Mouse (Mus musculus): Measurements from ENCODE around the gene Cdhr2. TPM values are rescaled to one million over a fixed set of nuclear protein-coding genes. Genes with fewer than 3 reads are reported as not detected.
A peak's percentile ranks its signal among the peaks of the same experiment; 100 is the strongest.

Cdhr2 gene
- 7.4 and 8.3 TPM in 2 replicates for polyA plus RNA-seq (2014; fragmentation: Nextera tagmentation; extraction: Ambion mirVana)

- Histone ChIP-seq H3K36me3 (ENCODE audit: control insufficient read depth, insufficient read depth, low read length) (no peaks in the 10 kb centered on the region), H3K27me3 (replicated peaks; ENCODE audit: control insufficient read depth, insufficient read depth, low read length) (no peaks in the 10 kb centered on the region), H3K4me2 (peak within 1 kb of the TSS; percentile 49), H3K9ac (ENCODE audit: low read depth, low read length) (no peak within 1 kb of the TSS), H3K4me1 (replicated peaks; ENCODE audit: control insufficient read depth, insufficient read depth, low read length) (peaks cover 7% of the 10 kb centered on the region), H3K4me3 (ENCODE audit: low read depth, low read length) (peak within 1 kb of the TSS; percentile 26; the same call in 1 of the 2 replicates), H3K9me3 (ENCODE audit: control insufficient read depth, low read length) (no peaks in the 10 kb centered on the region), H3K27ac (ENCODE audit: low read depth, low read length) (peak within 1 kb of the TSS; percentile 32)
- ATAC-seq (replicated peaks; ENCODE audit: low FRiP score): peak; percentile 66
- DNase-seq (ENCODE audit: low spot score): no peak
- WGBS: 61% methylated on average over 5 of the region's 5 CpGs
Measured at GRCm38 (mm10) chr13:54701243-54701642, at the start of gene Cdhr2. Gene Cdhr2 (plus strand): TSS chr13:54701461.

GRCm38 (mm10) chr13:54660877-54661276 is 40.4 kb upstream of the Cdhr2 start:
- 84% methylated on average over 5 of the region's 5 CpGs for WGBS
- Histone ChIP-seq H3K27ac (ENCODE audit: low read depth, low read length) (no peak overlapping the region), H3K4me3 (ENCODE audit: low read depth, low read length) (no peak overlapping the region), H3K4me1 (replicated peaks; ENCODE audit: control insufficient read depth, insufficient read depth, low read length) (no peaks in the 10 kb centered on the region), H3K4me2 (no peak overlapping the region), H3K27me3 (replicated peaks; ENCODE audit: control insufficient read depth, insufficient read depth, low read length) (no peaks in the 10 kb centered on the region), H3K9me3 (ENCODE audit: control insufficient read depth, low read length) (no peaks in the 10 kb centered on the region), H3K36me3 (ENCODE audit: control insufficient read depth, insufficient read depth, low read length) (peaks cover 36% of the 10 kb centered on the region), H3K9ac (ENCODE audit: low read depth, low read length) (no peak overlapping the region)
- no peak for DNase-seq (ENCODE audit: low spot score)
- ATAC-seq (replicated peaks; ENCODE audit: low FRiP score): no peak

DNA sequence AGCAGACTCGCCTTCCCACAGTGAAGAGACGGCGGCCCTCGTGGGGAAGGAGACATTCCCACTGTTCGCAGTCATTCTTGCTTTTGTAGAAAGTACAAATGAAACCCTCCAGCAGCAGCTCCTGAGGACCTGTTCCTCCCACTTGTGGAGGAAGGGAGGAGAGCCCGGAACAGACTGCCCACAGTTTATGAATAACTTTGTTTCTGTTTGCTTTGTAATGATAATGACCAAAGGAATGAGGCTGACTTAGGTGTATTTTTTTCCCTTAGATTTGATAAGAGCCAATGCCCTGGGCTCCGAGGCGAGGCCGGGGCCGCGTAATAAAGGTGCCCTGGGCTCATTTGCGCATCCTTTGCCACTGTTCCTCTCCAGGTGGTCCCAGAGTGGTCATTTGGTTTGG is 39.9 kb upstream of the Cdhr2 start:
- Histone ChIP-seq H3K36me3 (ENCODE audit: control insufficient read depth, insufficient read depth, low read length) (peaks cover 32% of the 10 kb centered on the region), H3K27me3 (replicated peaks; ENCODE audit: control insufficient read depth, insufficient read depth, low read length) (no peaks in the 10 kb centered on the region), H3K9ac (ENCODE audit: low read depth, low read length) (no peak overlapping the region), H3K4me1 (replicated peaks; ENCODE audit: control insufficient read depth, insufficient read depth, low read length) (no peaks in the 10 kb centered on the region), H3K9me3 (ENCODE audit: control insufficient read depth, low read length) (no peaks in the 10 kb centered on the region), H3K4me2 (no peak overlapping the region), H3K4me3 (ENCODE audit: low read depth, low read length) (no peak overlapping the region), H3K27ac (ENCODE audit: low read depth, low read length) (no peak overlapping the region)
- DNase-seq (ENCODE audit: low spot score) (no peak), ATAC-seq (replicated peaks; ENCODE audit: low FRiP score) (no peak)
- 92% methylated on average over 12 of the region's 12 CpGs for WGBS

- ATAC-seq (replicated peaks; ENCODE audit: low FRiP score): no peak
- Histone ChIP-seq H3K4me3 (ENCODE audit: low read depth, low read length) (no peak overlapping the region), H3K9ac (ENCODE audit: low read depth, low read length) (no peak overlapping the region), H3K36me3 (ENCODE audit: control insufficient read depth, insufficient read depth, low read length) (peaks cover 19% of the 10 kb centered on the region), H3K27ac (ENCODE audit: low read depth, low read length) (no peak overlapping the region), H3K27me3 (replicated peaks; ENCODE audit: control insufficient read depth, insufficient read depth, low read length) (no peaks in the 10 kb centered on the region), H3K4me1 (replicated peaks; ENCODE audit: control insufficient read depth, insufficient read depth, low read length) (no peaks in the 10 kb centered on the region), H3K4me2 (no peak overlapping the region), H3K9me3 (ENCODE audit: control insufficient read depth, low read length) (no peaks in the 10 kb centered on the region)
- DNase-seq (ENCODE audit: low spot score): no peak
- 86% methylated on average over 4 of the region's 4 CpGs for WGBS
Measured at GRCm38 (mm10) chr13:54663999-54664398, 37.3 kb upstream of the Cdhr2 start.

DNA sequence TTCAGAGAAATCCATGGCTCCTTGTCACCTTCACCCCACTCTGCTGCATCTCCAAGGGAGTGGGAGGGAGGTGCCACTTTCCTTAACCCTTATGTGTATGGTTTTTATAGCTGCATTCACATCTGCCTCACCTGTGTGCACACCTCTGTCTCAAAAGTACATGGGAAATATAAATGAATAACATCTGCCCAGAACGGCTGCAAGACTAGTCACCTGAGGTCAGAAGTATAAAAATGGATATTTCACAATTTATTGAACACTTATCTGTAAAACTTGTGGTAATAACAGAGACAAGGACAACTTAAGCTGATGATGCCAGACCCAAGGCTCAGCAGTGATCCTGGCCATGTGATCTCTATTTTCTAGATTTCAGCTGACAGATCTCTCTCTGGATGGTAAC is 36.8 kb upstream of the Cdhr2 start:
- H3K9me3 ChIP-seq (ENCODE audit: control insufficient read depth, low read length): no peaks in the 10 kb centered on the region
- DNase-seq (ENCODE audit: low spot score): no peak
- H3K27ac ChIP-seq (ENCODE audit: low read depth, low read length): no peak overlapping the region
- no peak overlapping the region for H3K9ac ChIP-seq (ENCODE audit: low read depth, low read length)
- WGBS: 93% methylated on average over 1 of the region's 1 CpGs
- no peak overlapping the region for H3K4me2 ChIP-seq
- H3K36me3 ChIP-seq (ENCODE audit: control insufficient read depth, insufficient read depth, low read length): peaks cover 19% of the 10 kb centered on the region
- ATAC-seq (replicated peaks; ENCODE audit: low FRiP score): no peak
- H3K4me3 ChIP-seq (ENCODE audit: low read depth, low read length): no peak overlapping the region
- H3K27me3 ChIP-seq (replicated peaks; ENCODE audit: control insufficient read depth, insufficient read depth, low read length): no peaks in the 10 kb centered on the region
- H3K4me1 ChIP-seq (replicated peaks; ENCODE audit: control insufficient read depth, insufficient read depth, low read length): no peaks in the 10 kb centered on the region

DNA sequence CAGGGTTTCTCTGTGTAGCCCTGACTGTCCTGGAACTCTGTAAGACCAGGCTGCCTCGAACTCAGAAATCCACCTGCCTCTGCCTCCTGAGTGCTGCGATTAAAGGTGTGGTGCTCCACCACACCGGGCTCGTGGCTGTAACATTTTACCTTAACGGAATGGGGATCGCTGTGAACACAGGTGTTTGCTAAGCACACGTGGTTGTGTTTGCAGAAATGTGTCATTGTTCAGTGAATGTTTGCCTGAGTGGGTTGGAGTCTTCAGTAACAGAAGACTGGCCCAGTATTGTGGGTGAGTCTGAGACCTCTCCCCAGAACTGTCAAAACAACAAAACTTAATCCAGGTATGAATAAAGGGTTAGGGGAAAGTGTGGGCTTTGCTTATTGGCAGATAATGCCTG is 36.2 kb upstream of the Cdhr2 start:
- Histone ChIP-seq H3K9me3 (ENCODE audit: control insufficient read depth, low read length) (no peaks in the 10 kb centered on the region), H3K27ac (ENCODE audit: low read depth, low read length) (no peak overlapping the region), H3K9ac (ENCODE audit: low read depth, low read length) (no peak overlapping the region), H3K4me1 (replicated peaks; ENCODE audit: control insufficient read depth, insufficient read depth, low read length) (no peaks in the 10 kb centered on the region), H3K4me2 (no peak overlapping the region), H3K27me3 (replicated peaks; ENCODE audit: control insufficient read depth, insufficient read depth, low read length) (no peaks in the 10 kb centered on the region), H3K4me3 (ENCODE audit: low read depth, low read length) (no peak overlapping the region), H3K36me3 (ENCODE audit: control insufficient read depth, insufficient read depth, low read length) (peaks cover 19% of the 10 kb centered on the region)
- ATAC-seq (replicated peaks; ENCODE audit: low FRiP score) (no peak), DNase-seq (ENCODE audit: low spot score) (no peak)
- 77% methylated on average over 7 of the region's 7 CpGs for WGBS

GRCm38 (mm10) chr13:54670491-54670890 is 30.8 kb upstream of the Cdhr2 start:
- no peak overlapping the region for H3K27ac ChIP-seq (ENCODE audit: low read depth, low read length)
- ATAC-seq (replicated peaks; ENCODE audit: low FRiP score): no peak
- no peak overlapping the region for H3K4me3 ChIP-seq (ENCODE audit: low read depth, low read length)
- H3K9me3 ChIP-seq (ENCODE audit: control insufficient read depth, low read length): no peaks in the 10 kb centered on the region
- no peak overlapping the region for H3K4me2 ChIP-seq
- H3K4me1 ChIP-seq (replicated peaks; ENCODE audit: control insufficient read depth, insufficient read depth, low read length): no peaks in the 10 kb centered on the region
- H3K36me3 ChIP-seq (ENCODE audit: control insufficient read depth, insufficient read depth, low read length): peaks cover 5% of the 10 kb centered on the region; the same call in 1 of the 2 replicates
- no peak overlapping the region for H3K9ac ChIP-seq (ENCODE audit: low read depth, low read length)
- WGBS: 77% methylated on average over 2 of the region's 2 CpGs
- no peak for DNase-seq (ENCODE audit: low spot score)
- no peaks in the 10 kb centered on the region for H3K27me3 ChIP-seq (replicated peaks; ENCODE audit: control insufficient read depth, insufficient read depth, low read length)

GRCm38 (mm10) chr13:54675895-54676590 is 25.2 kb upstream of the Cdhr2 start:
- Histone ChIP-seq H3K36me3 (ENCODE audit: control insufficient read depth, insufficient read depth, low read length) (peaks cover 16% of the 10 kb centered on the region), H3K9me3 (ENCODE audit: control insufficient read depth, low read length) (no peaks in the 10 kb centered on the region), H3K4me2 (no peak overlapping the region), H3K9ac (ENCODE audit: low read depth, low read length) (no peak overlapping the region), H3K27me3 (replicated peaks; ENCODE audit: control insufficient read depth, insufficient read depth, low read length) (no peaks in the 10 kb centered on the region), H3K4me3 (ENCODE audit: low read depth, low read length) (no peak overlapping the region), H3K27ac (ENCODE audit: low read depth, low read length) (no peak overlapping the region), H3K4me1 (replicated peaks; ENCODE audit: control insufficient read depth, insufficient read depth, low read length) (peaks cover 10% of the 10 kb centered on the region)
- no peak for ATAC-seq (replicated peaks; ENCODE audit: low FRiP score)
- DNase-seq (ENCODE audit: low spot score): no peak
- 67% methylated on average over 11 of the region's 11 CpGs for WGBS

GRCm38 (mm10) chr13:54678263-54678662 is 23.0 kb upstream of the Cdhr2 start:
- H3K27me3 ChIP-seq (replicated peaks; ENCODE audit: control insufficient read depth, insufficient read depth, low read length): no peaks in the 10 kb centered on the region
- H3K27ac ChIP-seq (ENCODE audit: low read depth, low read length): no peak overlapping the region
- no peak overlapping the region for H3K9ac ChIP-seq (ENCODE audit: low read depth, low read length)
- H3K9me3 ChIP-seq (ENCODE audit: control insufficient read depth, low read length): no peaks in the 10 kb centered on the region
- peaks cover 39% of the 10 kb centered on the region for H3K36me3 ChIP-seq (ENCODE audit: control insufficient read depth, insufficient read depth, low read length)
- DNase-seq (ENCODE audit: low spot score) (no peak), ATAC-seq (replicated peaks; ENCODE audit: low FRiP score) (no peak)
- H3K4me3 ChIP-seq (ENCODE audit: low read depth, low read length): no peak overlapping the region
- H3K4me2 ChIP-seq: no peak overlapping the region
- WGBS: 81% methylated on average over 4 of the region's 4 CpGs
- peaks cover 19% of the 10 kb centered on the region for H3K4me1 ChIP-seq (replicated peaks; ENCODE audit: control insufficient read depth, insufficient read depth, low read length)

All from liver, embryonic 11.5 days (tissue).